Mouse (Mus musculus): Measurements from ENCODE around the gene Patz1.

DNA sequence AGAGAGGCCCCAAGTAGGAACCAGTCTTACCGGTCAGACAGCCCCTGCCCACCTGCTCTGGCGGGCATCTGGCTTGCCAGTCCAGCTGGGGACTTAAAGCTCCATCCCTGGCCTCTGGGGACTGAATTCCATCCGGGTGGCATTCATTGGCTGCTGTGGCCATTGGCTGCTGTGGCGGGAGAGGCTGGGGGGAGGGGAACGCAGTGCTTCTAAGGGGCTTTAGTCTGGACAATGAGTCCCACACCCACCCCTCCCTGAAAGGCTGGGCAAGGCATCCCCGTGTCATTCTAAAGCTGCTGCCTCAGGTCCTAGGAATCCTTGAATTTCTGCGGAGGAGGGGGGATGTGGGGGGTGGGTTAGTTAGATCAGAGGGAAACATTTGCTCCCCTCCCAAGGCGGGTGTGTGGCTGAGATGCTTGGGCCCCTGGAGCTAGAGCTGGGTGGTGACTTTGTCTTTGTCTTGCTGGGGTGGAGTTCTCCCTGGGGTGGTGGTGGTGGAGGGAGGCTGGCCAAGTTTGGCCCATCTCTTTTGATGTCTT lies 4.1 kb downstream of the Patz1 start:
- TF ChIP-seq POLR2A (IDR thresholded peaks at IDR 0.05; ENCODE audit: extremely low read depth, insufficient read depth, low read length): no peak
- TF ChIP-seq CTCF (IDR thresholded peaks at IDR 0.05; ENCODE audit: extremely low read depth, insufficient read depth, low read length): no peak
